Mouse (Mus musculus): Measurements from ENCODE around the gene Shisa9.

DNA sequence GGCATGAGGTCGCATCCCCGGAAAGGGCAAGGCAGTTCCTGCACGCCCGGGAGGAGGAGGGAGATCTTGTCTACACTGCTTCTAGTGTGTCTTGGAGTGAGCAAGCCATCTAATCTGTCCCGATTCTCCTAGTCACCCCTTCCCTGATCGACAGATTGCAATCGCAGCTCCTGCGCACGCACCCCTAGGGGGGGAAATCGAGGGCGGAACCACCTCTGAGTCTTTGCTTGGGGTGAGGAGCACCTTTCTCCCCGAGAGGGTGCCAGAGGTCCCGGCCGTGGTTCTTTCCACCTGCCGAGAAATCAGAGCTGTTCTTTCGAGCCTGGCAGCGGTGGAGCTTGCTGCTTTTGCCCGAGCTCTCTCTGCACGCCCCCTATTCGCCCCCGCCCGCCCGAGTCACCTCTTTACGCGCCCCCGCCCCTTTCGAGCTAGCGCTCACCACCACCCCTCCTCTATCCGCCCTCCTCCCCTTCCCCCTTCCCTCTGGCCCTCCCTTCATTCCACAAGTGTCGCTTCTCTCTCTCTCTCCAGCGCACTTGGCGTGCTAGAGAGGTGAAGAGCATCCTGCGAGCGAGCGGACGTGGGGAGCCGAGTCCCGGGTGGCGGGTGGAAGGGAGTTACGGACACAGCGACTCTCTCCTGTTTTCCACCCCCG is at the start of gene Shisa9:
- TF ChIP-seq CTCF (IDR thresholded peaks at IDR 0.05; ENCODE audit: control insufficient read depth, insufficient read depth, insufficient replicate concordance, low read depth, low read length) = no peak
- no peak for TF ChIP-seq POLR2A (IDR thresholded peaks at IDR 0.05; ENCODE audit: control insufficient read depth, low read depth, low read length)

Data from testis, adult 2 months (tissue).